Mouse (Mus musculus): Measurements from ENCODE around the gene Fibin. TPM values are rescaled to one million over a fixed set of nuclear protein-coding genes. Genes with fewer than 3 reads are reported as not detected.

Fibin gene
- polyA plus RNA-seq, 1 experiment from 2014 or later: 33.6 TPM

Other genes starting within 250 kb of the Fibin start
- 0.11 TPM in 1 of 2 replicates, not detected in the other for gene Bbox1, start 48.6 kb downstream of the Fibin start, polyA plus RNA-seq (2016; fragmentation: Nextera tagmentation; extraction: Ambion mirVana)
- not detected in 2 replicates for gene Slc5a12, start 234.1 kb upstream of the Fibin start, polyA plus RNA-seq (2016; fragmentation: Nextera tagmentation; extraction: Ambion mirVana)

Data from neural tube, embryonic 12.5 days (tissue).